Mouse (Mus musculus) liver, embryonic 14.5 days (tissue): ENCODE measurements at regions not wholly inside any gene's neighbourhood (a gene's known extent, or its start where the extent isn't known, plus 50 kb on each side); places are given as distances from the start of the nearest gene placed in this dataset.
A peak's percentile ranks its signal among the peaks of the same experiment; 100 is the strongest.

Source experiments
- ATAC-seq: fragments of 200-750 bp; cut with Nextera tagmentation; 2 replicates; pipeline ENCODE4 v1.8.0; 2017; ENCODE audit warnings: moderate number of reproducible peaks, mild to moderate bottlenecking, moderate library complexity; ENCODE audit not compliant: insufficient read depth
- DNase-seq, 3 experiments: peaks; one replicate each; pipeline ENCODE4 v3.0.0-alpha.2; 2012 to 2013; ENCODE audit warnings: low read depth in 3 of 3, low spot score in 3 of 3
- H3K27ac ChIP-seq: fragments of 300-500 bp; sonication (generic); 2 replicates; pipeline ENCODE4 v1.5.1; 2014; ENCODE audit warnings: moderate library complexity, mild to moderate bottlenecking, control low read depth, inconsistent platforms
- H3K27me3 ChIP-seq: fragments of 300-500 bp; sonication (generic); 2 replicates; pipeline ENCODE4 v1.6.1; 2014; ENCODE audit warnings: mild to moderate bottlenecking, low read length, moderate library complexity; ENCODE audit not compliant: control insufficient read depth, insufficient read depth
- H3K36me3 ChIP-seq: fragments of 300-500 bp; sonication (generic); replicated peaks from 2 replicates; pipeline ENCODE4 v1.6.1; 2014; ENCODE audit warnings: low read depth; ENCODE audit not compliant: control insufficient read depth, insufficient read depth
- H3K4me1 ChIP-seq, 2 experiments: fragments of 200-500 bp in 1 of 2; fragments of 300-500 bp in 1 of 2; sonication (generic) in 1 of 2; replicated peaks; 2 replicates each; pipeline ENCODE4 v1.6.1; 2012 to 2014; ENCODE audit warnings: antibody characterized with exemption in 1 of 2, inconsistent platforms in 1 of 2, low read length in 1 of 2; ENCODE audit not compliant: control insufficient read depth in 2 of 2, insufficient read depth in 2 of 2
- H3K4me2 ChIP-seq: fragments of 300-500 bp; sonication (generic); 2 replicates; pipeline ENCODE4 v1.6.1; 2014; ENCODE audit warnings: low read depth, mild to moderate bottlenecking, control low read depth, moderate library complexity
- H3K4me3 ChIP-seq, 2 experiments: fragments of 200-500 bp in 1 of 2; fragments of 300-500 bp in 1 of 2; sonication (generic) in 1 of 2; 2 replicates each; pipeline ENCODE4 v1.5.1; 2012 to 2014; ENCODE audit warnings: low read depth in 2 of 2, low read length in 2 of 2, mild to moderate bottlenecking in 2 of 2, control low read depth in 1 of 2, inconsistent platforms in 1 of 2, moderate library complexity in 1 of 2; ENCODE audit not compliant: insufficient read depth in 1 of 2
- H3K9ac ChIP-seq: fragments of 300-500 bp; sonication (generic); replicated peaks from 2 replicates; pipeline ENCODE4 v1.6.1; 2014; ENCODE audit warnings: mild to moderate bottlenecking, control low read depth, moderate library complexity
- H3K9me3 ChIP-seq: fragments of 300-500 bp; sonication (generic); 2 replicates; pipeline ENCODE4 v1.6.1; 2016; ENCODE audit warnings: low read length, mixed read lengths; ENCODE audit not compliant: control insufficient read depth
- CTCF ChIP-seq: IDR thresholded peaks from 2 replicates; pipeline ENCODE4 v1.5.1; 2016; ENCODE audit warnings: antibody characterized with exemption, low read depth, control low read depth
- EP300 ChIP-seq: IDR thresholded peaks from 2 replicates; pipeline ENCODE4 v1.6.1; 2016; ENCODE audit warnings: antibody characterized with exemption, low read depth
- WGBS: fragments of 180-500 bp; shearing (Covaris S2); extraction: QIAGEN DNeasy Blood & Tissue Kit; methylation state at CpG from one replicate; pipeline ENCODE4 v1.1.7; 2014; ENCODE audit not compliant: insufficient replicate concordance; 5-methylcytosine and 5-hydroxymethylcytosine counted together

GRCm38 (mm10) chr4:124477870-124478301 lies 132.7 kb downstream of the 3100002H09Rik start:
- TF ChIP-seq CTCF = no peak
- TF ChIP-seq EP300 = no peak
- Histone ChIP-seq H3K9me3 (no peaks in the 10 kb centered on the region), H3K4me2 (peak overlapping the region; percentile 23), H3K4me1 (no peaks in the 10 kb centered on the region), H3K9ac (no peak overlapping the region), H3K27ac (no peak overlapping the region), H3K36me3 (no peaks in the 10 kb centered on the region), H3K4me3 (no peak overlapping the region), H3K27me3 (peaks cover 17% of the 10 kb centered on the region)
- ATAC-seq (no peak), DNase-seq (no peak)
- WGBS = 4% methylated on average over 20 of the region's 22 CpGs

GRCm38 (mm10) chr4:124477359-124477868 lies 133.2 kb downstream of the 3100002H09Rik start:
- DNase-seq (no peak), ATAC-seq (no peak)
- TF ChIP-seq CTCF (no peak), EP300 (no peak)
- Histone ChIP-seq H3K36me3 (no peaks in the 10 kb centered on the region), H3K9me3 (no peaks in the 10 kb centered on the region), H3K27me3 (peaks cover 17% of the 10 kb centered on the region), H3K4me3 (no peak overlapping the region), H3K9ac (no peak overlapping the region), H3K4me1 (no peaks in the 10 kb centered on the region), H3K4me2 (no peak overlapping the region), H3K27ac (no peak overlapping the region)
- 20% methylated on average over 14 of the region's 14 CpGs for WGBS

- no peak overlapping the region for H3K27ac ChIP-seq
- no peak for TF ChIP-seq EP300
- TF ChIP-seq CTCF = no peak
- 73% methylated on average over 18 of the region's 18 CpGs for WGBS
Observed at GRCm38 (mm10) chr4:124465229-124465820, 145.3 kb downstream of the 3100002H09Rik start.

DNA sequence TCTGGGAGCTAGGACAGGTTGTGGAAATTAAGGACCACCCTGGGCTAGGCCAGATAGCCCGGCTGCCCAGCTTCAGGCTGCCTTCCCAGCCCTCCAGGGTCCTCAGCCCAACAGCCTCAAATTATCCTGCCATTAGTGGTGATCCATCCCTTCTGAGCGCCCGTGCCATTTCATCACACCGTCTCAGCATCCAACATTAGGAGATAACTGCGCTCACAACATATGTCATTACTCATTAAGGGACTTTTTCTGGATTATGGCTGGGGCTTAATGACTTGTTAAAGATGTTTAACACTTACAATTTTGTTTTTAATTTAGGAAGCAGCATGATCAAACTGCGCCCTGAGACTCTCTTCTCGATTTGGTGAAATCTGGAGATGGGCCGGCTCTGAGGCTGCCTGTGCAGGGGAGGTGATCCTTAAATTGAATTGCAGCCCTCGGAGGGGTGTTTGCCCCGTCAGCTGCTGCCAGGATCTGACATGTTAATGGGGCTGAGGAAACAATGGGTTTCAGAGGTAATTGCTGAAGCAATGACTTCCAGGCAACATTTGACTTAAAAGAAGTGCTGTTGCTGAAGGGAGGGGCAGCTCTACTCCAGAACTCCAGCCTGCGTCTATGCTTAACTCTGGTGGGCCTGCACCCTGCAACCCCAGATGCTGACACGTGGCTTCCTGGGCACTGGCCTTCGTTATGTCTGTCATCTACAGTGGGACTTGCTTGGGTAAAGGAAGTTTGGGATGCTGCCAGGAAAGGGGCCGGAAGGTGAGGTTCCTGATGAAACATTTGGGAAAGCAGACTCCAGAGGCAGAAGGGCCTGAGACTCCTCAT lies 154.9 kb downstream of the 3100002H09Rik start:
- ATAC-seq = no peak
- H3K36me3 ChIP-seq = no peaks in the 10 kb centered on the region
- H3K27ac ChIP-seq = no peak overlapping the region
- WGBS = 28% methylated on average over 14 of the region's 14 CpGs
- H3K27me3 ChIP-seq = no peaks in the 10 kb centered on the region
- no peak overlapping the region for H3K4me3 ChIP-seq
- H3K9me3 ChIP-seq = no peaks in the 10 kb centered on the region
- no peaks in the 10 kb centered on the region for H3K4me1 ChIP-seq
- H3K9ac ChIP-seq = no peak overlapping the region
- DNase-seq = no peak
- no peak for TF ChIP-seq CTCF
- TF ChIP-seq EP300 = no peak
- no peak overlapping the region for H3K4me2 ChIP-seq

More at GRCm38 (mm10) chr4:124465229-124465820, 145.3 kb downstream of the 3100002H09Rik start:
- no peak for ATAC-seq
- Histone ChIP-seq H3K36me3 (no peaks in the 10 kb centered on the region), H3K4me2 (no peak overlapping the region), H3K9me3 (no peaks in the 10 kb centered on the region), H3K27me3 (no peaks in the 10 kb centered on the region), H3K9ac (no peak overlapping the region), H3K4me3 (no peak overlapping the region), H3K4me1 (no peaks in the 10 kb centered on the region)
- no peak for DNase-seq

DNA sequence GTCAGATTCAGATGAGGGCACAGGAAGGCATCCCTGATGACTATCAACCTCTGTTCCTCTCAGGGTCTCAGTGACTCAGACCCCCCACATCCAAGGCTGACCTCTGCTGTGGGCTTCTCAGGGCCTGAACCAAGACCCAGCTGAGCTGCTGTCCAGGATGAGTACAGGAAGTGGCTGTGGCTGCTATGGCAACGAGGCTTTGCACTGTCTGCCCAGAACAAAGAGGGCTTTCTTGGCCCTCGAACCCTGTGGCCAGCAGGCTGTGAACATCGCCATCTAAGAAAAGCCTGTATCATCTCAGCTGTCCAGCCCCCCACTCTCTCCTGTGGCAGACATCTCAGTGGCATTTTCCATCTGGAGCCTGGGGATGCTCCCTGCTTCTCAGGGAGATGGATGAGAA lies 159.5 kb downstream of the 3100002H09Rik start:
- no peak for DNase-seq
- WGBS = 9% methylated on average over 3 of the region's 3 CpGs
- no peak for ATAC-seq
- no peak for TF ChIP-seq CTCF
- no peak for TF ChIP-seq EP300
- Histone ChIP-seq H3K4me3 (no peak overlapping the region), H3K27ac (no peak overlapping the region), H3K9me3 (no peaks in the 10 kb centered on the region), H3K27me3 (no peaks in the 10 kb centered on the region), H3K4me2 (no peak overlapping the region), H3K9ac (no peak overlapping the region), H3K36me3 (no peaks in the 10 kb centered on the region), H3K4me1 (no peaks in the 10 kb centered on the region)
